Mouse (Mus musculus) urinary bladder, postnatal 14 days (tissue): ENCODE measurements around the gene Oxld1.
A peak's percentile ranks its signal among the peaks of the same experiment; 100 is the strongest.
"Not testable (repeated sequence)": the region's sequence is repeated elsewhere in the genome, so short reads cannot be mapped to it uniquely, and the experiment has no call there.

ENCODE experiments used
- DNase-seq: peaks from one replicate; pipeline ENCODE4 v3.0.0; 2021; ENCODE audit warnings: low spot score

Oxld1 gene

DNA sequence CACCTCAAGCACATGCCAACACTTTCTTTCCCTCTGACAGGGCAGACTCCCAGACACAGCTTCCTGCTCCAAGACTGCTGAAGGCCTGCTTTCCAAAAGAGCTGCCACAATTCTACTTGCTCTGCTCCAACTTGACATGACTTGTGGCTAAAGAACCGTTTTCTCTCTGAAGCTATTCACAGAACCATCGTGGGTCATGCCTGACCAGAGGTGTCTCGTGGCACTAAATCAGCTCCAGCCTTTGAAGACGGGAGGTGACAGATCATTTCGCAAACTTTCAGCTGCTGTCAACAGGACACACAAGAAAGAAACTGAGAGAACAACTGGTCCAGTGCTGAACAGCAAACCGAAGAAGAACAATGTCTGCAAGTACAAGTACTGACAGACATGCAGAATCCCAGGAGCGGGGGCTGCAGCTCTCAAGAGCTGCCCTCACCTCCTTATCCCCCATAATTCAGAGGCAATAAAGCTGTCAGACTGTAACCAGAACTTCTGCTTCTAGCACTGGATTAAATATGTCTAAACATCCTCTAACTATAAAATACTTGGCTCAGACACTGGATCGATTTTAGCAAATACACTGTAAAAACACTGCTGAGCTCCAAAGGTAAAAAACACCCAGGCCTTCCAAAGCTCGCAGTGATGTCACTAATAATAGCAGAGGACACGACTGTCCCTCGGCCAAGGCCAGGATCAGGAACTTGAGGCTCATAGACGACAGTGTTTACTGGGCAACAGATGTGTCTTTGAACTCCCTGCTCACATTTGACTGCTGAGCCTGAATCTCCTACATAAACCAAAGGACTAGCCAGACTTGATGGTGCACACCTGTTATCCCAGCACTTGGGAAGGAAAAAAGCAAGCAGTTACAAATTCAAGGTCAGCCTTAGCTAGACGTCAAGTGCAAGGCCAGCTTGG, 35.0 kb downstream of the Oxld1 start:
- DNase-seq = peak; percentile 7

GRCm38 (mm10) chr11:120418592-120418991, 39.3 kb downstream of the Oxld1 start:
- no peak for DNase-seq

- no peak for DNase-seq
These were observed 40.0 kb downstream of the Oxld1 start for GRCm38 (mm10) chr11:120417852-120418251.

GRCm38 (mm10) chr11:120413621-120414020, 44.2 kb downstream of the Oxld1 start:
- DNase-seq = not testable (repeated sequence)
